Mouse (Mus musculus) heart, postnatal 25 days (tissue): ENCODE measurements around the gene Mgll. TPM values are rescaled to one million over a fixed set of nuclear protein-coding genes. Genes with fewer than 3 reads are reported as not detected.
A peak's percentile ranks its signal among the peaks of the same experiment; 100 is the strongest.

Source experiments
- DNase-seq: peaks from one replicate; pipeline ENCODE4 v3.0.0; 2022; ENCODE audit warnings: low spot score
- intact Hi-C: fragments of 180-260 bp; cut with DNase I; formaldehyde crosslinking; loops from one replicate; pipeline ENCODE4 v1.15.1; 2025
- total RNA-seq, 2 experiments: library from RNA; stranded (reverse); gene quantifications; 2 replicates each; pipeline ENCODE4 v1.2.3; 2021

Gene Mgll
- total RNA-seq, 2 experiments from 2014 or later: 115 to 127 TPM

DNA sequence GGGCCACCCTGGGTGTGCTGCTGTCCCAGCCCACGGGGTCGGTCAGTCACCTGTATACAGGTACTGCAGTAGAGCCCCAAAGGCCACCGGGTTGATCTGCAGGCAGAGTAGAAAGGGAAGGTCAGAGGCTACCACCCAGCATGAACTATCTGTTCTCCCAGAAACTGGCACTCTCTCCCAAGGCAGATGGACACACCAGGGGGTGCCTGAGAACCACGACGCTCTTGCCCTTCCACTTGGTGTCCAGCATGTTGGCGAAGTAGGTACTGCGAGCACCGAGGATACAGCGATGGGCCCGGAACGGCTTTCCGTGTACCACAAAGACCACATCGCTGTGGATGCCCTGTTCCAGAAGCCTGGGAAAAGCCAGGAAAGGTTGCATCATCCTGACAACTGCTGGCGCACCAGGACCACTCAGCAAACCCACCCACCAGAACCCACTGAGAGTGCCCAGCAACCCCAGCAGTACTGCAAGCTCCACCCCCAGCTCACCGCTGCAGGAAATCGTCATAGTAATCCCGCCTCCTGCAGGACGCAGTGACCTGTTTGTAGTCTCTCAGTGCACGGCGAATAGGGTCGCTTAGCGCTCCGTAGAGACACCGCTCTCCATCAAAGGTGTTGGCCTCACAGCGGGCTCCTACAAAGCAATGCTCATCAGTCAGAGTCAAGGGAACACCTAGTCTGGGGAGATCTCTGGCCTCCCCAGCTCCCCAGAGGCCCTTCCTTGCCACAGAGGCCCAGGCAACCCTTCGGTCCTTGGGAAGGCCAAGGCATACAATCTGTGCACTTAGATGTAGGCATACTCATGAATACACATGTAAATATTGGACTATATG is 115.1 kb downstream of the Mgll start:
- intact Hi-C loops: no loop called here
- no peak for DNase-seq

DNA sequence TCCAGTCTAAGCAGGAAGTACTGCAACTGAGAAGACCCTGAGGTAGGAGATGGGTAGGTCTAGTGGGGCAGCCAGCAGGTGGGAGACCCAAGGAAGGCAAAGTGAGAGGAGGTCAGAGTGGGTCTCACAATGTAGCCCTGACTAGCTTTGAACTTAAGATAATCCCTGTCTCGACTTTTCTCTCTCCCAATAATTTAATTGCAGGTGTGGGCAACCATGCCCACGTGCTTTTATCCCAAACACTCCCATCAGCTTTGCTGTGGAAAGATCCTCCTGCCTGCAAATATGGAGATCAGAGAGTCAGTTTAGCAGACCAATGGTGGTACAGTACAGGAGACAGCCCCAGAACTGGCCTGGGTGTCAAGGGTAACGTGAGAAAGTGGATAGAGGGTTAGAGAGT is 116.0 kb downstream of the Mgll start:
- DNase-seq: no peak
- intact Hi-C loops: no loop called here

GRCm38 (mm10) chr6:88840791-88841513 is 116.7 kb downstream of the Mgll start:
- intact Hi-C loops: no loop called here
- no peak for DNase-seq

DNA sequence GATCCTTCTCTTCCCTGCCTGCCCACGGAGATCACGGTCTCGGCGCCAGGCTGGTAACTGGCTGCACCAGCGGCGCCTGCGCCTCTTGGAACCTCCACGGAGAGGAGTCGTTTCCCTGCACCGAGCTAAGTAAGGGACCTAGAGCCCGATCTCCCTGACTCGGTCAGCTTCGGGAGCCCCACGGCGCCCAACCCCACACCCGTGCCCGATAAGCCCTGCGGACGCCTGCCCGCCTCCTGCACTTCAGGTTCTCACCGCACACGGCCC is 117.2 kb downstream of the Mgll start:
- no peak for DNase-seq
- intact Hi-C loops: no loop called here

- intact Hi-C loops: no loop called here
- peak; percentile 99 for DNase-seq
These were observed 117.8 kb downstream of the Mgll start, which contains the start of gene Abtb1 for GRCm38 (mm10) chr6:88841781-88842689. Gene Abtb1 (minus strand): TSS chr6:88841984.

- intact Hi-C loops: no loop called here
- DNase-seq: no peak
These were observed 118.5 kb downstream of the Mgll start for GRCm38 (mm10) chr6:88842731-88843151.

- intact Hi-C loops: no loop called here
These were observed 119.0 kb downstream of the Mgll start for GRCm38 (mm10) chr6:88843241-88843640.

GRCm38 (mm10) chr6:88843781-88844725 is 119.8 kb downstream of the Mgll start:
- DNase-seq: no peak
- intact Hi-C loops: no loop called here

More at GRCm38 (mm10) chr6:88843241-88843640, 119.0 kb downstream of the Mgll start:
- no peak for DNase-seq

GRCm38 (mm10) chr6:88844901-88845565 is 120.8 kb downstream of the Mgll start:
- intact Hi-C loops: no loop called here
- DNase-seq: no peak

DNA sequence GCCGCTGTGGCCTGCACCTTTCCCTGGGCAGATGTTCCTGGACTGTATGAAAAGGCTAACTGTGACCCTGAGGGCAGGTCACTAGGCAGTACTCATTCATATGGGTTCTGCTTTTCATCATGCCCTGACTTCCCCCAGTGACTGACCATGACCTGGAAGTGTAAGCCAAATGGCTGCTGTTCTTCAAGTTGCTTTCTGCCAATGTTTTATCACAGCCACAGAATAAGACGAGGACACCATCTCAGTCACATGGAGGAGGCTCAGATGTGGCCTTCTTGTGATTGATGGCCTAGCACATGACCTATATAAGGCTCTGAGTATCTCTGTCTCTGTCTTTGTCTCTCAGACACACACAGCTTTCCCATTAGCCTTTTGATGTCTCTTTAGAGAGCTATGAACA is 123.4 kb downstream of the Mgll start:
- intact Hi-C loops: no loop called here
- no peak for DNase-seq

DNA sequence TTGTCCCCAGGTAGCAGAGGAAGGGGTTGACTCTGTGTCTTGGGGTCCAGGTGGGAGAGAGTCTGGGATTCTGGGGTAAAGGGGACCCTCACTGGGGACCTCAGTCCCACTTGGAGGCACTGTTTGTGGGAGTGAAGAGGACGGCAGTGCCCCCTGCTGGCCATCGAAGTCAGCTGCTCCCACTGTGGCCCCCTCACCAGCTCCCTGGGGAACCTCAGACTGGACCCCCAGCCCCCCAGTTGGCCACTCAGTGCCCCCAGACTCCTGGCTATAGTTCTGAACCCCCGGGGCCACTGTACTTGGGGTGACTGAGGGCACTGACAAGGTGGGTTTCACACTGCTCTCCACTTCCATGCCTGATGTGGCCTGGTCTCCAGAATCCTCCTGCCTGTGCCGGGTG is 125.1 kb downstream of the Mgll start:
- DNase-seq: no peak
- intact Hi-C loops: no loop called here

DNA sequence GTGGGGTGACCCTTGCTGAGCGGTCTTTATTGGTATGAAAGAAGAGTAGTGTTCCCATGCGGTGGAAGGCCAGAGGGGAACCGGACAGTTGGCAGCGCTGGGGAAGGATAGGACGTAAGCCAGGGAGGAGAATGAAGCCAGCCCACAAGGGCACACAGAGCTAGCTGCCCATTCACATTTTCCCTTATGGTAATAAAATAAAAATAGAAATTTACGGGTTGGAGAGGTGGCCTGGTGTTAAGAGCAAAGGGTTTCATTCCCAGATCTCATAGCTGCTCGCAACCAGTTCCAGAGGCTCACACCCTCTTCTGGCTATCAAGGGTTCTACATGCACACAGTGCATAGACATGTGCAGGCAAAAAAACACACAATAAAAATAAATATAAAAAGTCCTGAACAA is 125.8 kb downstream of the Mgll start:
- intact Hi-C loops: no loop called here
- DNase-seq: no peak

DNA sequence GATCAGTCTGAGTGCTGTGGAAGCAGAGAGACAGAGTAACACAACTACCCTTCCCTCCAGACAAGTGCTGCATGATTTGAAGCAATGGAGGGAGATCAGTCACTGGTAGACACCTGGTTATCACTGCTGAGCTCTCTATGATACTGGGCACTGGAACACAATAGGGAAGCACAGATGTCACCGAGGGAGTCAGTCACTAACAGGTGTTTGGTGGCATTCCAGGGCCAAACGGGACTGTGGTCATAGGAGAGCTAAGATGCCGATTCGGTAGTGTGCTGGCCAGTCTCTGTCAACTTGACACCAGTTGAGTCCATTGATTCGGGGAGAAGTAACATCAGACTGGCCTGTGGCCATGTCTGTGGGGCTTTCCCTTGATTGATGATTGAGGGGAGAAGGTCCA is 130.3 kb downstream of the Mgll start:
- DNase-seq: no peak
- intact Hi-C loops: loop anchor here (2.0 kb wide), 1 partner anchor 306 kb away; no protein-coding TSS in a partner anchor

DNA sequence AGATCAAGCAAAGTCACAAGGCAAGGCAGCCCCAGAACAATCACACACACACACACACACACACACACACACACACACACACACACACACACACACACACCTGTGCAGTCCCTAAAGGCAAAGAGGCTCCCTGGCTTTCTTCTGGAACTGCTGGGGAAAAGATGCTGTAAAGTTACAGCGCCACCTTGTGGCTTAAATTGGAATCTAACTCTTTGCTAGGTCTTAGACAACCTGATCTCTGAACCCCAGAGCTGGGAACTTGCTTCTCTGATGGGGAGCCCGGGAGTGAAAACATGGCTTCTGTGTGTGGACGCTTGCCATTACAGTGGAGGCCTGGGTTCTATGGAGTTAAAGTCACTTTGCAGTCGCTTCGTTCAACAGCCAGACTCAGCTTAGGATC is 131.4 kb downstream of the Mgll start:
- intact Hi-C loops: loop anchor here (2.0 kb wide), 1 partner anchor 307 kb away; no protein-coding TSS in a partner anchor
- DNase-seq: no peak

- intact Hi-C loops: no loop called here
- DNase-seq: peak; percentile 37
These were observed 133.0 kb downstream of the Mgll start for GRCm38 (mm10) chr6:88857249-88857648.

GRCm38 (mm10) chr6:88857830-88858229 is 133.6 kb downstream of the Mgll start:
- intact Hi-C loops: loop anchor here (2.0 kb wide), 1 partner anchor 35 kb away; no protein-coding TSS in a partner anchor

DNA sequence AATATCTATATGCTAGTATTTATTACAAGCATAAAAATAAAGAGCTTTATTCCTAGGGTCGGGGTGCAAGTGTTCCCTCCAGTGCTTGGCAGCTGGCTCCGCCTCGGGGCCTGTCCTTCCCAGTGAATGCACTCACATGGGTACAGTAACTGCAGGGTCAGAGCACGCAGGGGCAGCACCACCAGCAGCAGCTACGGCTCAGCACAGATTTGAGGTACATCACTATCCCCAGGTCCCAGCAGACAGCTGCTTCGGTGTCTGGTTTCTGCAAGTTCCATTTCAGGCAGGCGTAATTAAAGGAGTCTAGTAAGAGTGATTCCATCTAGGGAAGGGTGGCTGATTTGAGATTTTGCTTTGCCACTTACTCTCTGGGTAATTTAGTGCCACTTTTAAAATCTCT is 134.1 kb downstream of the Mgll start:
- intact Hi-C loops: loop anchor here (2.0 kb wide), 1 partner anchor 34 kb away; no protein-coding TSS in a partner anchor
- DNase-seq: no peak

More at GRCm38 (mm10) chr6:88857830-88858229, 133.6 kb downstream of the Mgll start:
- DNase-seq: no peak

DNA sequence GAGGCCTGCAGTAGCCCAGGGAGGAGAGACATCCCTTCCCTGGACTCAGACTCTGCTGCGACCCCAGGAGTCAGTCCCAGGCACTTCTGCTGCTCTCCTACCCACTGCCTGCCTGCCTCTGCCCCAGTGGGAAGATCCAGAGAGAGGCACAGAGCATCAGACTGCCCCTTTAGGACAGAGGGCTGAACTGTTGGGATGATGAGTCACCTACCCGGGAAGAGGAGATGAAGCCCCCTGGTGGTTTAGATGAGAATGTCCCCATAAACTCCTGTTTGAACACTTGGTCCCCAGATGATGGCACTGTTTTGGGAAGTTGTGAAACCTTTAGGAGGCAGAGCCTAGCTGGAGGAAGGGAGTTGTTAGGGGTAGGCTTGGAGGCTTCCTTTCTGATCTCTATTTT is 136.7 kb downstream of the Mgll start:
- no peak for DNase-seq
- intact Hi-C loops: no loop called here

- DNase-seq: no peak
- intact Hi-C loops: no loop called here
These were observed 141.5 kb downstream of the Mgll start for GRCm38 (mm10) chr6:88865704-88866103.
